Mouse (Mus musculus): Measurements from ENCODE around the gene Ptprt. TPM values are rescaled to one million over a fixed set of nuclear protein-coding genes. Genes with fewer than 3 reads are reported as not detected.

Ptprt gene
- polyA plus RNA-seq, 1 experiment = 1.1 TPM

GRCm38 (mm10) chr2:162050198-162050597, 610.7 kb downstream of the Ptprt start:
- H3K36me3 ChIP-seq (ENCODE audit: control insufficient read depth, insufficient read depth, low read length) = no peaks in the 10 kb centered on the region
- no peak overlapping the region for H3K27ac ChIP-seq (ENCODE audit: control insufficient read depth, insufficient read depth, low read length)
- 95% methylated on average over 4 of the region's 4 CpGs for WGBS
- no peak for TF ChIP-seq POLR2A (IDR thresholded peaks at IDR 0.05; ENCODE audit: control insufficient read depth, extremely low read depth, insufficient read depth, low read length, poor library complexity)
- DNase-seq = no peak
- H3K4me3 ChIP-seq (ENCODE audit: control insufficient read depth, insufficient read depth, low read length) = no peak overlapping the region
- no peaks in the 10 kb centered on the region for H3K4me1 ChIP-seq (replicated peaks; ENCODE audit: control insufficient read depth, insufficient read depth, low read length)
- H3K27me3 ChIP-seq (ENCODE audit: control insufficient read depth, insufficient read depth, low read length) = no peaks in the 10 kb centered on the region

GRCm38 (mm10) chr2:162035615-162036014, 625.3 kb downstream of the Ptprt start:
- Histone ChIP-seq H3K4me1 (replicated peaks; ENCODE audit: control insufficient read depth, insufficient read depth, low read length) (no peaks in the 10 kb centered on the region), H3K27ac (ENCODE audit: control insufficient read depth, insufficient read depth, low read length) (no peak overlapping the region), H3K4me3 (ENCODE audit: control insufficient read depth, insufficient read depth, low read length) (no peak overlapping the region), H3K36me3 (ENCODE audit: control insufficient read depth, insufficient read depth, low read length) (no peaks in the 10 kb centered on the region), H3K27me3 (ENCODE audit: control insufficient read depth, insufficient read depth, low read length) (no peaks in the 10 kb centered on the region)
- DNase-seq = no peak
- TF ChIP-seq POLR2A (IDR thresholded peaks at IDR 0.05; ENCODE audit: control insufficient read depth, extremely low read depth, insufficient read depth, low read length, poor library complexity) = no peak
- TF ChIP-seq CTCF (IDR thresholded peaks at IDR 0.05; ENCODE audit: borderline replicate concordance, control insufficient read depth, extremely low read depth, insufficient read depth, low read length, poor library complexity) = no peak
- 75% methylated on average over 4 of the region's 4 CpGs for WGBS

- Histone ChIP-seq H3K27me3 (ENCODE audit: control insufficient read depth, insufficient read depth, low read length) (no peaks in the 10 kb centered on the region), H3K36me3 (ENCODE audit: control insufficient read depth, insufficient read depth, low read length) (no peaks in the 10 kb centered on the region), H3K4me3 (ENCODE audit: control insufficient read depth, insufficient read depth, low read length) (no peak overlapping the region), H3K27ac (ENCODE audit: control insufficient read depth, insufficient read depth, low read length) (no peak overlapping the region), H3K4me1 (replicated peaks; ENCODE audit: control insufficient read depth, insufficient read depth, low read length) (no peaks in the 10 kb centered on the region)
- DNase-seq = no peak
- 67% methylated on average over 4 of the region's 4 CpGs for WGBS
- no peak for TF ChIP-seq CTCF (IDR thresholded peaks at IDR 0.05; ENCODE audit: borderline replicate concordance, control insufficient read depth, extremely low read depth, insufficient read depth, low read length, poor library complexity)
- no peak for TF ChIP-seq POLR2A (IDR thresholded peaks at IDR 0.05; ENCODE audit: control insufficient read depth, extremely low read depth, insufficient read depth, low read length, poor library complexity)
Measured at GRCm38 (mm10) chr2:162031636-162032035, 629.3 kb downstream of the Ptprt start.

- H3K27ac ChIP-seq (ENCODE audit: control insufficient read depth, insufficient read depth, low read length) = no peak overlapping the region
- no peaks in the 10 kb centered on the region for H3K36me3 ChIP-seq (ENCODE audit: control insufficient read depth, insufficient read depth, low read length)
- H3K4me3 ChIP-seq (ENCODE audit: control insufficient read depth, insufficient read depth, low read length) = no peak overlapping the region
- no peak for TF ChIP-seq POLR2A (IDR thresholded peaks at IDR 0.05; ENCODE audit: control insufficient read depth, extremely low read depth, insufficient read depth, low read length, poor library complexity)
- TF ChIP-seq CTCF (IDR thresholded peaks at IDR 0.05; ENCODE audit: borderline replicate concordance, control insufficient read depth, extremely low read depth, insufficient read depth, low read length, poor library complexity) = no peak
- WGBS = 66% methylated on average over 7 of the region's 7 CpGs
- DNase-seq = no peak
- H3K4me1 ChIP-seq (replicated peaks; ENCODE audit: control insufficient read depth, insufficient read depth, low read length) = no peaks in the 10 kb centered on the region
- no peaks in the 10 kb centered on the region for H3K27me3 ChIP-seq (ENCODE audit: control insufficient read depth, insufficient read depth, low read length)
Measured at GRCm38 (mm10) chr2:162001016-162001415, 659.9 kb downstream of the Ptprt start.

GRCm38 (mm10) chr2:161982311-161982710, 678.6 kb downstream of the Ptprt start:
- Histone ChIP-seq H3K27me3 (ENCODE audit: control insufficient read depth, insufficient read depth, low read length) (no peaks in the 10 kb centered on the region), H3K36me3 (ENCODE audit: control insufficient read depth, insufficient read depth, low read length) (no peaks in the 10 kb centered on the region), H3K4me1 (replicated peaks; ENCODE audit: control insufficient read depth, insufficient read depth, low read length) (no peaks in the 10 kb centered on the region), H3K4me3 (ENCODE audit: control insufficient read depth, insufficient read depth, low read length) (no peak overlapping the region), H3K27ac (ENCODE audit: control insufficient read depth, insufficient read depth, low read length) (no peak overlapping the region)
- no peak for DNase-seq
- 85% methylated on average over 3 of the region's 3 CpGs for WGBS
- TF ChIP-seq CTCF (IDR thresholded peaks at IDR 0.05; ENCODE audit: borderline replicate concordance, control insufficient read depth, extremely low read depth, insufficient read depth, low read length, poor library complexity) (no peak), POLR2A (IDR thresholded peaks at IDR 0.05; ENCODE audit: control insufficient read depth, extremely low read depth, insufficient read depth, low read length, poor library complexity) (no peak)

GRCm38 (mm10) chr2:161961179-161962163, 699.5 kb downstream of the Ptprt start:
- 91% methylated on average over 7 of the region's 7 CpGs for WGBS
- Histone ChIP-seq H3K36me3 (ENCODE audit: control insufficient read depth, insufficient read depth, low read length) (no peaks in the 10 kb centered on the region), H3K4me3 (ENCODE audit: control insufficient read depth, insufficient read depth, low read length) (no peak overlapping the region), H3K4me1 (replicated peaks; ENCODE audit: control insufficient read depth, insufficient read depth, low read length) (no peaks in the 10 kb centered on the region), H3K27ac (ENCODE audit: control insufficient read depth, insufficient read depth, low read length) (no peak overlapping the region), H3K27me3 (ENCODE audit: control insufficient read depth, insufficient read depth, low read length) (no peaks in the 10 kb centered on the region)
- no peak for DNase-seq
- TF ChIP-seq CTCF (IDR thresholded peaks at IDR 0.05; ENCODE audit: borderline replicate concordance, control insufficient read depth, extremely low read depth, insufficient read depth, low read length, poor library complexity) = no peak
- TF ChIP-seq POLR2A (IDR thresholded peaks at IDR 0.05; ENCODE audit: control insufficient read depth, extremely low read depth, insufficient read depth, low read length, poor library complexity) = no peak
